Mouse (Mus musculus): ENCODE data around the gene Glrx.

Gene Glrx

DNA sequence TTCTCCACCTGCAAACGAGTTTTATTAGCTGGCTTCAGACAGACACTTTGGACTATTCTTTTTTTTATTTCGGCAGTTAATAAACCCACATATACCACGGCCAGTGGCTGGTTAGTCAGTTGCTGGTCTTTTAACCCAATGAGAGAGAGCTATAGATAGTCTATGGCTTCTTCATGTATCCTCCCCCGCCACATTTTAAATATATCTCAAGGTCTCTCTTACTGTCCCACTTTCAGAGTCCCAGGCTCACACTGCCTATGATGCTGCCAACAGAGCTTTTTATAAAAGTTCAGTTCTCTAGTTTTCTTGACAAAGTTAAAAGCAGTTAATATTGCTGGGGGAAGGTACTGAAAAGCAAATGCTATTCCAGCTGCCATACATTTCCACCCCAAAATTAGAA lies 52.2 kb downstream of the Glrx start:
- no peak for DNase-seq (ENCODE audit: low spot score in 2 of 2)

DNA sequence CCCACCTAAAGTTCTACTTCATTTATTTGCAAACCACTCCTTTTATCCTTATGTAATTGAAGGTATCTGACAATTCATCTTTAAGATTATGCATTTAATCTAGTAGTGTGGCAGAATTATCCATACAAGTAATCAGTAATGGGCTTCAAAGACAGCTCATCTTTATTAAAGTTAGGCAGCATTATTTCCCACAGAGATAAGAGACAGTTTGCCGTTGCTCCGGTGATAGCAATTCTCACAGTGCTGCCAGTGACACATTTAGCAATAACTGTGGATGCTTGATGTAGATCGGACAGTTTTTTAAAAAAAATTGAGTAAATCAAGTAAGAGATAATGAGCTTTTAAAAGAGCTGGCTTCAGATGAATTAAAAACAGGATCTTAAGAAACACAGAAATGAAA lies 52.6 kb downstream of the Glrx start:
- DNase-seq (ENCODE audit: low spot score in 2 of 2), result no peak

DNA sequence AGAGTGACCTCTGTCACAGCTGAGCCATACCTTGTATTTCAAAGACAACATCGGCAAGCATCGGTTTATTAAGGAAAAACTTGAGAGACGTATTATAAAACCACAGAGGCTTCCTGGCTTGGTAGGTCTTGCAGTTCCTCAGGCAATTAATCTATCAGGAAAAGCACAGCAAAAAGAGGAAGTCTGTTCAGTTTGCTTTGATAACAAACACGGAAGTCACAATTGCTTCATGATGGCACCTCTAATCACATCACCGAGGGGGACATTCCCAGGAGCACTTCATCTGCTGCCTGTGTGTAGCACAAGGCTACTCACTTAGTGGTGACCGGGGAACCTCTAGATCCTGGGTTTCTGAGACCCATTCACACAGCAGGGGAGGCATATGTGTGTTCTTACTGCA lies 53.2 kb downstream of the Glrx start:
- DNase-seq (ENCODE audit: low spot score in 2 of 2), result no peak

Data from right cerebral cortex, postnatal 10 days (tissue).